In genomic region chr16:49962305-49962704, GRCm38 (mm10) we compare ENCODE assay signal across 25 mouse cellular contexts.
DNase-seq lines count a peak whose midpoint lies in the region; ATAC-seq and TF ChIP-seq lines count a peak whose summit lies in the region.
"Had no signal": no experiment of that assay in that cellular context is flagged by ENCODE, and none has a peak within 500 bp of the region (broad histone marks: within the 10 kb centered on the region; RNA-seq: fewer than 3 reads in every experiment).

No protein-coding gene starts in this region.

- H3K79me2 ChIP-seq in MEL (ENCODE audit: control insufficient read depth, insufficient read depth, low read length, poor library complexity): no peaks in the 10 kb centered on the region

- TF ChIP-seq EP300 in MEL (IDR thresholded peaks at IDR 0.05; ENCODE audit: low read depth in 1 of 2, low read length in 2 of 2): no peak

- intact Hi-C loops in left cerebral cortex, postnatal 4 days (cut with DNase I): no loop called here

- no peak overlapping the region for H3K9ac ChIP-seq in MEL (ENCODE audit: control insufficient read depth, low read depth, low read length, poor library complexity, severe bottlenecking)
- H3K9ac ChIP-seq: forebrain, embryonic 12.5 days; heart, embryonic 15.5 days had no signal

- DNase-seq in spleen, adult 2 months (ENCODE audit: low read depth in 1 of 2, low spot score in 2 of 2): no peak
- DNase-seq in spleen, adult 18-20 months: no peak
- peak; percentile 29 for DNase-seq in MEL (ENCODE audit: low read depth, low spot score)
- no peak for DNase-seq in left cerebral cortex, postnatal 4 days
- no peak for DNase-seq in layer of hippocampus, adult 11-12 months (ENCODE audit: low spot score)
- no peak for DNase-seq in gastrocnemius, adult 18-20 months (ENCODE audit: low spot score)
- DNase-seq: adrenal gland, postnatal 25 days; cerebellum, adult 11-12 months; cerebellum, postnatal 14 days; gastrocnemius, postnatal 10 days; heart, adult 2 months; heart, postnatal 4 days; kidney, adult 18-20 months; liver; lung, postnatal 10 days; right cerebral cortex, adult 18-20 months; thymus, adult 2 months had no signal

- WGBS in spleen, adult 2 months: 39% methylated on average over 3 of the region's 3 CpGs

- TF ChIP-seq RAD21 in MEL (IDR thresholded peaks at IDR 0.05; ENCODE audit: low read depth, low read length): no peak

- H3K4me1 ChIP-seq in spleen, adult 2 months (ENCODE audit: control insufficient read depth, insufficient read depth, insufficient read length): peaks cover 18% of the 10 kb centered on the region; the same call in 1 of the 2 replicates
- H3K4me1 ChIP-seq in MEL (ENCODE audit: control insufficient read depth in 1 of 2, insufficient read depth in 2 of 2, low read length in 2 of 2): peaks cover 6 to 23% of the 10 kb centered on the region in 2 experiments

- TF ChIP-seq CTCF in spleen, adult 2 months (IDR thresholded peaks at IDR 0.05; ENCODE audit: extremely low read depth, insufficient read depth, insufficient read length, insufficient replicate concordance): no peak
- TF ChIP-seq CTCF in MEL (IDR thresholded peaks at IDR 0.05 in 2 of 3, conservative IDR thresholded peaks at IDR 0.05 in 1 of 3; ENCODE audit: control insufficient read depth in 1 of 3, insufficient read depth in 1 of 3, low read depth in 2 of 3, low read length in 3 of 3, poor library complexity in 1 of 3, severe bottlenecking in 1 of 3): no peak

- no peaks in the 10 kb centered on the region for H3K27me3 ChIP-seq in spleen, adult 2 months (ENCODE audit: control insufficient read depth, insufficient read depth, low read length)
- H3K27me3 ChIP-seq in MEL (ENCODE audit: control insufficient read depth in 1 of 2, insufficient read depth in 2 of 2, low read length in 2 of 2): no peaks in the 10 kb centered on the region
- H3K27me3 ChIP-seq: forebrain, embryonic 12.5 days; heart, embryonic 15.5 days; megakaryocyte, embryonic 14.5 days had no signal

- H3K27ac ChIP-seq in spleen, adult 2 months (ENCODE audit: insufficient read depth, low read length): peak overlapping the region; percentile 39; the same call in 1 of the 2 replicates
- no peak overlapping the region for H3K27ac ChIP-seq in MEL (ENCODE audit: control insufficient read depth, low read depth, low read length)
- H3K27ac ChIP-seq: forebrain, embryonic 12.5 days; heart, adult 2 months; heart, embryonic 15.5 days; hindbrain, postnatal 0 days; kidney, postnatal 0 days; layer of hippocampus, adult 2 months had no signal

- H3K4me3 ChIP-seq in spleen, adult 2 months (ENCODE audit: extremely low read depth, insufficient read depth, insufficient read length): no peak overlapping the region
- no peak overlapping the region for H3K4me3 ChIP-seq in MEL (ENCODE audit: control insufficient read depth in 1 of 2, insufficient read depth in 1 of 2, low read depth in 2 of 2, low read length in 2 of 2)
- H3K4me3 ChIP-seq: forebrain, embryonic 12.5 days; heart, adult 2 months; heart, embryonic 15.5 days; layer of hippocampus, adult 2 months; megakaryocyte, embryonic 14.5 days had no signal

- H3K9me3 ChIP-seq in MEL (replicated peaks; ENCODE audit: insufficient read depth, low read length): no peaks in the 10 kb centered on the region
- H3K9me3 ChIP-seq: forebrain, embryonic 12.5 days; heart, embryonic 15.5 days had no signal

- no peaks in the 10 kb centered on the region for H3K36me3 ChIP-seq in spleen, adult 2 months (ENCODE audit: control insufficient read depth, insufficient read depth, low read length)
- peaks cover 0 to 24% of the 10 kb centered on the region in 2 experiments; a peak in 2 of 4 replicates for H3K36me3 ChIP-seq in MEL (ENCODE audit: control insufficient read depth in 1 of 2, insufficient read depth in 2 of 2, low read length in 2 of 2)
- H3K36me3 ChIP-seq: forebrain, embryonic 12.5 days; heart, embryonic 15.5 days had no signal

- ATAC-seq in inflammation-experienced regulatory T-cells, adult 6 months: peak; percentile 70
- ATAC-seq: hindbrain, postnatal 0 days; midbrain, embryonic 16.5 days had no signal

- no peak for TF ChIP-seq POLR2A in spleen, adult 2 months (IDR thresholded peaks at IDR 0.05; ENCODE audit: low read depth, low read length)
- no peak for TF ChIP-seq POLR2A in MEL (IDR thresholded peaks at IDR 0.05; ENCODE audit: control insufficient read depth in 1 of 2, insufficient read depth in 1 of 2, low read depth in 1 of 2, low read length in 2 of 2, poor library complexity in 1 of 2)

TF ChIP-seq in MEL, 35 proteins besides CTCF, POLR2A, EP300 and RAD21:
- TF ChIP-seq TCF12 (IDR thresholded peaks at IDR 0.05; ENCODE audit: low read depth, low read length) (no peak), BHLHE40 (IDR thresholded peaks at IDR 0.05; ENCODE audit: borderline replicate concordance, low read depth, low read length) (peak; percentile 71; the same call in 1 of the 2 replicates), RCOR1 (IDR thresholded peaks at IDR 0.05; ENCODE audit: low read depth, low read length) (peak; percentile 86), MAZ (IDR thresholded peaks at IDR 0.05; ENCODE audit: low read depth, low read length) (no peak), UBTF (IDR thresholded peaks at IDR 0.05; ENCODE audit: borderline replicate concordance, insufficient read depth, low read depth, low read length) (no peak), TAL1 (IDR thresholded peaks at IDR 0.05; ENCODE audit: low read length) (no peak), ZC3H11A (IDR thresholded peaks at IDR 0.05; ENCODE audit: low read depth, low read length) (no peak), MYC (IDR thresholded peaks at IDR 0.05; ENCODE audit: low read depth, low read length) (no peak), CHD2 (IDR thresholded peaks at IDR 0.05; ENCODE audit: low read length) (no peak), ELF1 (IDR thresholded peaks at IDR 0.05; ENCODE audit: low read depth, low read length) (no peak), USF1 (IDR thresholded peaks at IDR 0.05; ENCODE audit: low read depth, low read length) (peak; percentile 29; the same call in 1 of the 2 replicates), GATA1 (IDR thresholded peaks at IDR 0.05; ENCODE audit: low read depth, low read length) (no peak), NELFE (IDR thresholded peaks at IDR 0.05; ENCODE audit: low read depth, low read length) (no peak), MEF2A (IDR thresholded peaks at IDR 0.05; ENCODE audit: extremely low read depth, insufficient replicate concordance, low read depth, low read length, poor library complexity, severe bottlenecking) (no peak)
TF ChIP-seq in MEL: peak in this region for 3.
